Mouse (Mus musculus) thymus, adult 2 months (tissue): Measurements from ENCODE around the gene 6030468B19Rik.

Source experiments
- CTCF ChIP-seq: fragments of 200-500 bp; IDR thresholded peaks from 2 replicates; pipeline ENCODE4 v1.5.1; 2012; ENCODE audit warnings: mild to moderate bottlenecking, control low read depth, low read length, moderate library complexity, borderline replicate concordance; ENCODE audit not compliant: control insufficient read depth, poor library complexity, insufficient read depth; ENCODE audit errors: extremely low read depth
- POLR2A ChIP-seq: fragments of 200-500 bp; IDR thresholded peaks from 2 replicates; pipeline ENCODE4 v1.6.1; 2012; ENCODE audit warnings: mild to moderate bottlenecking, low read length, control low read depth, moderate library complexity; ENCODE audit not compliant: control insufficient read depth, poor library complexity, insufficient read depth; ENCODE audit errors: extremely low read depth

DNA sequence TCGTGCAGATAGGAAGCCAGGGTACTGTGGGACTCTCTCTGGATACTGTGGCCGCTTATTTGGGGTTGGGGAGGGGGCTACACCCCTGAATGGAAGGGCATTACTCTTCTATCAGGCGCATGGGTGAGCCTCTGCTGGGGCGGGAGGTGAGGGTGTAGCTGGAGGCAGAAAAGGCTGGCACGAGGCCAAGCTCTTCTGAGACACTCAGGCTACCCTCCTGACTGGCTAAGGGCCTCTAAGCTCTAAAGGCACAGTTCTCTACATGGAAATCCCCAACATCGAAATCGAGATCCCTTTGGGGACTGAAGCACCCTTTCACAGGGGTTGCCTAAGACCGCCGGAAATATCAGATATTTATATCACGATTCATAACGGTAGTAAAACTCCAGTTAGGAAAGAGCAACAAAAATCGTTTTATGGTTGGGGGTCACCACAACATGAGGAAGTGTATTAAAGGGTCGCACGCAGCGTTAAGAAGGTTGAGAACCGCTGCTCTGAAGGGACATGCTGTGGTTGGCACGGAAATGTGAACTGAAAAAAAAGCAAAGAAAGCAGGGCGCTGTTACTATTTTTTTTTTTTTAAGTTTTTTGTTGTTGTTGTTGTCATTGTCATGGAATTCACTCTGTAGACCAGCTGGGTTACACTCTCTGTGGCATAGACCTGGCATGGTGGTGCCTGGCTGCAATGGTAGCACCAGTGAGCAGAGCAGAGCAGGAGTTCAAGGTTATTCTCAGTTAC, 30.9 kb downstream of the 6030468B19Rik start:
- no peak for TF ChIP-seq CTCF
- TF ChIP-seq POLR2A = no peak
